Mouse (Mus musculus) megakaryocyte, embryonic 14.5 days (primary cell): ENCODE results near the gene Nacc2.

Experiments used
- FLI1 ChIP-seq: IDR thresholded peaks from 2 replicates; pipeline ENCODE4 v1.6.1; 2012; ENCODE audit warnings: low read length, inconsistent platforms, mixed read lengths
- GATA1 ChIP-seq: IDR thresholded peaks from 3 replicates; pipeline ENCODE4 v1.6.1; 2012; ENCODE audit warnings: mixed read lengths, low read length, inconsistent platforms, borderline replicate concordance

- TF ChIP-seq GATA1: no peak
- no peak for TF ChIP-seq FLI1
Observed at GRCm38 (mm10) chr2:26066527-26066926, 56.5 kb downstream of the Nacc2 start.
